Mouse (Mus musculus) right cerebral cortex, postnatal 36 days (tissue): ENCODE measurements around the gene Ift20.
A peak's percentile ranks its signal among the peaks of the same experiment; 100 is the strongest.
"Not testable (repeated sequence)": the region's sequence is repeated elsewhere in the genome, so short reads cannot be mapped to it uniquely, and the experiment has no call there.

ENCODE experiments used
- DNase-seq, 2 experiments: peaks; one replicate each; pipeline ENCODE4 v3.0.0; 2022; ENCODE audit warnings: low spot score in 2 of 2, mixed read lengths in 1 of 2

Gene Ift20

GRCm38 (mm10) chr11:78566775-78567174, 30.6 kb downstream of the Ift20 start:
- DNase-seq, result no peak

- no peak for DNase-seq
Measured at GRCm38 (mm10) chr11:78567614-78568013, 31.5 kb downstream of the Ift20 start.

- no peak for DNase-seq
Measured at GRCm38 (mm10) chr11:78568827-78569226, 32.7 kb downstream of the Ift20 start.

- DNase-seq, result no peak
Measured at GRCm38 (mm10) chr11:78569806-78570205, 33.6 kb downstream of the Ift20 start.

- peak; percentile 33 to 65 for DNase-seq
Measured at GRCm38 (mm10) chr11:78571441-78571840, 35.3 kb downstream of the Ift20 start.

- no peak for DNase-seq
Measured at GRCm38 (mm10) chr11:78571854-78572253, 35.7 kb downstream of the Ift20 start.

GRCm38 (mm10) chr11:78574031-78574430, 37.9 kb downstream of the Ift20 start:
- not testable (repeated sequence) for DNase-seq

GRCm38 (mm10) chr11:78574536-78574935, 38.4 kb downstream of the Ift20 start:
- no peak for DNase-seq

GRCm38 (mm10) chr11:78574975-78575374, 38.8 kb downstream of the Ift20 start:
- DNase-seq, result no peak

GRCm38 (mm10) chr11:78582848-78583247, 46.7 kb downstream of the Ift20 start:
- no peak for DNase-seq

- no peak for DNase-seq
Measured at GRCm38 (mm10) chr11:78586099-78586498, 49.9 kb downstream of the Ift20 start.

- not testable (repeated sequence) for DNase-seq
Measured at GRCm38 (mm10) chr11:78587677-78588076, 51.5 kb downstream of the Ift20 start.
